Mouse (Mus musculus) heart, postnatal 10 days (tissue): Measurements from ENCODE around the gene Gm10964. TPM values are rescaled to one million over a fixed set of nuclear protein-coding genes. Genes with fewer than 3 reads are reported as not detected.

Experiments used
- DNase-seq, 2 experiments: peaks; one replicate each; pipeline ENCODE4 v3.0.0; 2021
- intact Hi-C: fragments of 180-260 bp; cut with DNase I; formaldehyde crosslinking; loops from one replicate; pipeline ENCODE4 v1.15.1; 2025
- total RNA-seq, 2 experiments: library from RNA; stranded (reverse); gene quantifications; 2 replicates each; pipeline ENCODE4 v1.2.3; 2021

Gene Gm10964
- total RNA-seq, result not detected

- DNase-seq, result no peak
- intact Hi-C loops, result loop anchor here (2.0 to 5.0 kb wide), 3 partner anchors 49 to 307 kb away; no protein-coding TSS in a partner anchor
These were observed at the start of gene Gm10964 for GRCm38 (mm10) chr3:103739329-103739728. TSS of gene Gm10964 (plus strand) at chr3:103739366.

- intact Hi-C loops, result loop anchor here (2.0 kb wide), 1 partner anchor 48 kb away; the partner anchor contains the start of genes Gm10964 and Olfml3
- DNase-seq, result peak; percentile 19 to 23
These were observed 48.7 kb upstream of the Gm10964 start for GRCm38 (mm10) chr3:103690506-103690905.

GRCm38 (mm10) chr3:103695556-103695955 lies 43.6 kb upstream of the Gm10964 start:
- no peak for DNase-seq
- intact Hi-C loops, result no loop called here

DNA sequence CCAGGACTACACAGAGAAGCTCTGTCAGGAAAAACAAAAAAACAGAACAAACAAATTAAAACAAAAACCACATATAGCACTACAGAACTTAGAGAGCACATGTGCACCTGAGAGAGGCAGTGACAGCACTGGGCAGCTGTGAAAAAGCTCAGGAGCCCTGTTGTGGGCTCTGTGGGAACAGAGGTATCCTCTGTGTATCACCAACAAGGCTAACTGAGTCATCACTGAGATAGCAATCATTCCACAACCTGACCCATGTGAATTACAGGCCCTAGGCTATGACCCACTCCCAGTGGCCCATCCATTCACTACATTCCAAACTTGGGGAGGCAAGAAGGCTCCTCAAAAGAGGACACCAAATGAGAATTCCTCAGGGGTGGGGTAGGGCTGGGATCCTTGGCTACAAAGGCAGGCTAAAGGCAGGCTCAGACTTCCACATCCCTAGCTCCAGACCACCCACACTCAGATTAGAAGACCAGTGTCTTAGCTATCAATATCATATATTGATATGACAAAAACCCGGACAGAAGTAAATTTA lies 42.7 kb upstream of the Gm10964 start:
- DNase-seq, result no peak
- intact Hi-C loops, result no loop called here

GRCm38 (mm10) chr3:103704661-103705060 lies 34.5 kb upstream of the Gm10964 start:
- intact Hi-C loops, result no loop called here
- no peak for DNase-seq

DNA sequence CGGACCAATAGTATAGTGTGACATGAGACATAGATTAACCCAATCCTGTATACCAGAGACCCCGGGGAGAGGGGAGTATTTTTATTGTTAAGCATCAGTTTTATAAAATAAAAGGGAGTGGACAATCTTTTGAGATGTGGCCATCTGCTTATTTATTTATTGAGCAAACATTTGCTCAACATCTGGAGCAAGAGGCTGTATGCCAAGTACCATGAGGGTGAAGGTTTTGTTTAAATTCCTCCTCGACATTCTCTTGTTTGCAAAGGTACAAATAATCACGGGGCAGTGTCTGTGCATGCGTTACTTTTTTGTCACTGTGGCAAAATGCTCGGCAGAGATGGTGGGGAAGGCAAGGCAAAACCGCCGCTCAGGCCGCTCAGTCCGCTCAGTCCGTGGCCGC lies 33.7 kb upstream of the Gm10964 start:
- intact Hi-C loops, result no loop called here
- DNase-seq, result no peak

- DNase-seq, result no peak
- intact Hi-C loops, result no loop called here
These were observed 29.6 kb upstream of the Gm10964 start for GRCm38 (mm10) chr3:103709470-103710040.

DNA sequence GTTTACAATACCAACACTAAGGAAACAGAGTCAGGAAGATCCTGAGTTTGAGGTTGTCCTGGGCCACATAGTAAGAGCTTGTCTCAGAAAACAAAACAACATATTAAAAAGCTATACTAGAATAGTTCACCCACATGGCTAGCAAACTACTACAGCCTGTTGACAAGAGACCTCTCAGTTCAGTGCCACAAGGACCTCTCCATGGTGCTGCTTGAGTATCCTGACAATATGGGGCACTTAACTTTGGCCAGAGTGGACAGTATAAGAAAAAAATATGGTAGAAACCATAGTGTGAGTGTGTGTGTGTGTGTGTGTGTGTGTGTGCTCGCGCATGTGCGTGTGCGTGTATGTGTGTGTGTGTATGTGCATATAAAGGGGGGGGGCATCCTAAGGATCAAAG lies 27.0 kb upstream of the Gm10964 start:
- intact Hi-C loops, result no loop called here
- peak; percentile 17 to 50 for DNase-seq

- intact Hi-C loops, result no loop called here
- no peak for DNase-seq
These were observed 24.8 kb upstream of the Gm10964 start for GRCm38 (mm10) chr3:103714236-103714875.

- DNase-seq, result no peak
- intact Hi-C loops, result no loop called here
These were observed 24.2 kb upstream of the Gm10964 start for GRCm38 (mm10) chr3:103714942-103715341.

- intact Hi-C loops, result no loop called here
- DNase-seq, result peak; percentile 55 to 56
These were observed 23.1 kb upstream of the Gm10964 start for GRCm38 (mm10) chr3:103715762-103716693.

- intact Hi-C loops, result no loop called here
- DNase-seq, result peak in 1 of 2 experiments; percentile 18
These were observed 22.1 kb upstream of the Gm10964 start for GRCm38 (mm10) chr3:103716774-103717760.

DNA sequence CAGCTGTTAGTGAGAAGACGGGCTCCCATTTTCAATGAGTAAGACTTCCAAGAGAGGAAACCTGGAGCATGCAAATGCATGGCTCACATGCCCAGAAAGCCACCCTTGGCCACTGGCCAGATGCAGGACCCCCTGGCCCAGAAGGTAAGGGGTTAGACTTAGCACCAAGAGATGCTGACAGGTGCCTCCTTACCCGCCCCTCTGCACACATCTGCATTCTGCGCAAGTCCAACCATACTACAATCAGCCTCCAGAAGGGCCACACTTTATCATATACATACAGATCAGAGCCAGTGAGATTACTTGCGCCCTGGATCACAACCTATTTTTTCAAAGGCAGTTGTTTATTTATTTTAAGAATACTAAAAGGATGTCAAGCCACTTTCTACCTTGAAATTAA lies 20.4 kb upstream of the Gm10964 start:
- intact Hi-C loops, result no loop called here
- no peak for DNase-seq

DNA sequence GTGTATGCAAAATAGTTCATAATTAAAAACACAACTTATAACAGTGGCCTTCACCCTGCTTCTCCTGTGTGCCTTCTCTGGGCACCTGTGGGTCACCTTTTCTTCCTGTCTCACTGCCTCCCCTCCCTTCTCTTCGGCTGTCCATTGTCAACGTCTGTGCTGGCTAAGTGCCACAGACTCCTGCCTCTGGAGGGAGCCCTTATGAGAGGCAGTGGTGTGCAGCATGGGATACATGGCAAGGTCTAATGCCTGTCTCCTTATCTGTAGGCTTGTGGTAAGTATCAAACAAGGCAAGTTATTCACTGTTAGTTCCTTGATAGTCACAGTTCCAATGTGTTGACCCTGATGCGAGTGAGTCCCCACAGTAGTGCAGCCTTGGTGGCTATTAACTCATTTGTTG lies 15.0 kb upstream of the Gm10964 start:
- intact Hi-C loops, result no loop called here

GRCm38 (mm10) chr3:103726642-103727041 lies 12.5 kb upstream of the Gm10964 start:
- no peak for DNase-seq
- intact Hi-C loops, result no loop called here

More for the DNA sequence above, 15.0 kb upstream of the Gm10964 start:
- no peak for DNase-seq

GRCm38 (mm10) chr3:103727813-103728326 lies 11.3 kb upstream of the Gm10964 start:
- intact Hi-C loops, result no loop called here
- no peak for DNase-seq

GRCm38 (mm10) chr3:103729850-103730249 lies 9.3 kb upstream of the Gm10964 start:
- no peak for DNase-seq
- intact Hi-C loops, result no loop called here

DNA sequence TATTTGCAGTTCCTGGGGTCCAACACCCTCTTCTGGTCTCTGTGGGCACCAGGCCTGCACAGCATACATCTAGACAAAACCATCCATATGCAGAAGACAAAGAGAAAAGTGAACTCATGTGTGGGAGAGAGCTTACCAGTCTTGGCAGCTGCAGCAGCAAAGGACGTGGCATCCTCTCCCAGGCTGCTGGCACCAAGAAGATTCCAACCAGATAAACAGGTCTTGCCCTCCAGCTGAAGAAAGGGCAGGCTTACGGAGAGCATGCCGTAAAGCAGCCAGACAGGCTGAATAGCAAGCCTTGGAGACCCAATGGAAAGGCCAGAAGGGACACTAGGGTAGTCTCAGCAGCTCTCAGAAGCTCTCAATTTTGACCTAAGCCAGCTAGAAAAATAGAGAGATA lies 7.0 kb upstream of the Gm10964 start:
- no peak for DNase-seq
- intact Hi-C loops, result no loop called here

GRCm38 (mm10) chr3:103733176-103733575 lies 6.0 kb upstream of the Gm10964 start:
- DNase-seq, result no peak
- intact Hi-C loops, result no loop called here
